Mouse (Mus musculus): Measurements from ENCODE around the gene Grap2. TPM values are rescaled to one million over a fixed set of nuclear protein-coding genes. Genes with fewer than 3 reads are reported as not detected.
"Not testable (repeated sequence)": the region's sequence is repeated elsewhere in the genome, so short reads cannot be mapped to it uniquely, and the experiment has no call there.

Gene Grap2
- total RNA-seq, 2 experiments from 2014 or later = 1.7 to 5.4 TPM

DNA sequence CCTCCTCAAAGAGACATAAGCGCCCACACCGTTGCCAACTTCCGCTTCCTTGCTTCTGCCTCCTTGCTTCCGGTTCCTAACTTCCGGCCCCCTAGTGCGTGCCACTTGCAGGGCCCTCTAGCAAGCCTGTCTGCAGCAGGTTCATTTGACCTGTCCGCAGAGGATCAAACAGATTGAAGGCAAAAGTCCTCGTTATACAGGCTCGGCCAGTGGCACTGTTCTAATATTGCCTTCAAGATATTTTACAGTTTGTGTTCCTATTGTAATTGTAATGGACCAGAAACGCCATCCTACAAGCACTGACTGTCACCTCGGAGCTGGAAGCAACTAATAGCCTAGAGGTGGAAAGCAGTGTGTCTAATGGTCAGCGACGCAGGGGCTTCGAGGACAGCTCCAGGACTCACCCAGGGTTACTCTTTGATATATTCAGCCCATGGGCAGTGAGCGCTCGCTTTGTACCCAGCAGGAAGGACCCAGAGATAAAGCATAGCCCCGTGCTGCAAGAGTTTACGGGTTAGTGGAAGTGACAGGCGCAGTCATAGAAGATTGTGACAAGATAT lies 7.2 kb upstream of the Grap2 start, which contains the start of gene Enthd1:
Gene Enthd1, minus strand, starts transcription at position 51 of the 560 bp plus-strand sequence.
- DNase-seq = no peak
- intact Hi-C loops (cut with DNase I) = no loop called here

DNA sequence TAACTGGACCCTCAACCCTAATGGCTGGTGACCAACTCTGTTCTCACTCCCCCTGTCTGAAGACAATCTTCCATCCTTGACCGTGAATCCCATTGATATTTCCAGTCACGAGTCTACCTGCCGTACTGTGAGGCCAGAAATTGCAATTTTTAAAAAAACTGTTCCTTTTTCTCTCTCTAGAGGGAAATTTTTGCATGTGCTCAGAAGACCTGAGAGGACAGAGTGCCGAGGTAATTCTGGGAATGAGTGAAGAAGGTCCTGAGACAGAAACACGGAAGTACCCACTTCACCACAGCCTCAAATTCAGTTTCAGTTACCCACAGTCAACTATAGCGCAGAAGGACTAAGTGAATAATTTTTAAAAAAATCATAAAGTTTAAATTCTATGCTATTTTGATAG lies 5.7 kb upstream of the Grap2 start:
- DNase-seq = no peak
- intact Hi-C loops (cut with DNase I) = no loop called here

DNA sequence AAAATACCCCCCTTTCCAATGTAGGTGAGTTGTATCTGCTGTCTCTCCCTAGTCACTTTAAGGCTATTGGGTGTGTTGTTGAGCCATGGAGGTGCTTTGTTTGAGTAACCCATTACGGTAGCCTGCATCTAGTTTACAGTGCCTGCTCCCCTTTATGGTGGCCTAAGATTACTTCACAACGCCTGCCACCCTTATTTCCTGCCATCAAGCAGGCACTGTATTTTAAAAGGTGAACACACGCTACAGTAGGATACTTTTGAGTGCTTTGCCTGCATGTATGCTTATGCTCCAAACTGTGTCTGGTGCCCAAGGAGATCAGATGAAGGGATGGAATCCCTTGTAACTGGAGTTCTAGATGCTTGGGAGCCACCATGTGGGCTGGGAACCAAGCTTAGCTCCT lies 5.3 kb upstream of the Grap2 start:
- DNase-seq = no peak
- intact Hi-C loops (cut with DNase I) = no loop called here

DNA sequence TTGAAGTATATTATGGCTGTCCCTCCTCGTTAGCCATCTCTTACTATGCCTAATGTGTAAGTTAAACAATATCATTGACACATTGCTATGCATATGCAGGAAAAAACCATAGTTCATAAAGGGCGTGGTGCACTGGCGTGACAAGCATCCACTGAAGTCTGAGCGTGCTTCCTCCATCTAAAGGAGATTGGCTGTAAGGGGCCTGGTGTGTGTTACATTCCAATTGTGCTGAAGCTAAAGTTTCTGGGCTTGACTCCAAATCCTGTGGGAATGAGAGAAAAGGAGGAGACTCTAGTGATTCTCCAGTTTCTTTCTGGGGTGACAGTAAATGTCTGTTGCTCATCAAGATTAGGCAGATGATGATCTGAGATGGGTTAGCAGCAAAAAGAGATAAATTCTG lies 4.7 kb upstream of the Grap2 start:
- no peak for DNase-seq
- intact Hi-C loops (cut with DNase I) = no loop called here

DNA sequence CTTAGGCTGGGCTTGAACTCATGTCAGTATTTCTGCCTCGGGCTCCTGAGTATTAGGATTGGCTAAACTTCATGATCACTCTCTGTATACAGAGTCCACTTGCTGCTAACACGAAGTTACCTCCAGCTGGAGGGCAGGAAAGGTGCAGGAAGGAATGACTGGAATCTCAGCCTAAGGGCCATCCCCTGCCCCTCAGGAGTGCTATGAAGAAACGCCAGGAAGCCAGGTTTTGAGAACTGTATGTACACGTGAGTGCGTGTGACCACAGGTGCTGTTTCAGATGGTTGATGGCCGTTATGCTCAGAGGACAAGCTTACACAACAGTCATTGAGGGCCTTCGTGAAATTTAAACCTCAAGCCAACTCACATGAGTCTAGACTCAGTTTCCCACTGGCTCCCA lies 3.2 kb upstream of the Grap2 start:
- no peak for DNase-seq
- intact Hi-C loops (cut with DNase I) = no loop called here

DNA sequence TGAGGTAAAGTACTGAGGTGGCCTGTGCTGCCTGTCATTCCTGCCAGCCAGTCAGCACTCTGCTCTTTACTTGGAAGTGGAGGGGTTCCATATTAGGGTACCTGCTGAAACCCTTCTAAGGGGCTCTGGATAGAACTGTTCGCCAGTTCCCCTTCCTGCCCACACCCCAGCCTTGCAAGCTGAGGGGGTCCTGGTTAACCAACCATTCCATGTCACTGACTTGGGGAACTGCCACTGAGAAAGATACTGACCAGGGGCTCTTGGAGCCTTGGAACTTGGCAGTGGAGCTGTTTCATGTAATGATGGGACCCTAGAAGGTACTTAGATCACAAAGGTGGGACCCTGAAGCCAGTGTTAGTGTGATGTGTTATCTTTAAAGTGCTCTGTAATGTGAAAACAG lies 2.2 kb upstream of the Grap2 start:
- no peak for DNase-seq
- intact Hi-C loops (cut with DNase I) = no loop called here

DNA sequence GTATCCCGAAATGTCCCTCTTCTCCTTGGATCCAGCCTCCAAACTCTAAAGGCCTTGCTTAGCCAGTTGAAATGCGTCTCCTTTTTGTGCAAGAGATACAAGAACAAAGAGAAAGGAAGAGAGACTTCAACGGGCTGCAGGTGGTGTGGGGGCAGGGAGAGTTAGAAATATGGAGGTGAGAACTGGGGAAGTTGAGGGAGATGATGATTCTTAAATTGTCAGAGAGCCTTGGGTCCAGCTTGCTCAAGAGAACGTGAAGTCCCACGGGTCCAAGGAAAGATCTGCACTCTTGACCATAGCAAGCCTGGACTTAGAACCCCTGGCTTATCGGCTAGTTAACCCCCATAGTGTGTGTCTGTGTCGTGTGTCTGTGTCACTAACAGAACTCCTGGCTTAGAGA lies 783 bp upstream of the Grap2 start:
- intact Hi-C loops (cut with DNase I) = no loop called here
- DNase-seq = no peak

DNA sequence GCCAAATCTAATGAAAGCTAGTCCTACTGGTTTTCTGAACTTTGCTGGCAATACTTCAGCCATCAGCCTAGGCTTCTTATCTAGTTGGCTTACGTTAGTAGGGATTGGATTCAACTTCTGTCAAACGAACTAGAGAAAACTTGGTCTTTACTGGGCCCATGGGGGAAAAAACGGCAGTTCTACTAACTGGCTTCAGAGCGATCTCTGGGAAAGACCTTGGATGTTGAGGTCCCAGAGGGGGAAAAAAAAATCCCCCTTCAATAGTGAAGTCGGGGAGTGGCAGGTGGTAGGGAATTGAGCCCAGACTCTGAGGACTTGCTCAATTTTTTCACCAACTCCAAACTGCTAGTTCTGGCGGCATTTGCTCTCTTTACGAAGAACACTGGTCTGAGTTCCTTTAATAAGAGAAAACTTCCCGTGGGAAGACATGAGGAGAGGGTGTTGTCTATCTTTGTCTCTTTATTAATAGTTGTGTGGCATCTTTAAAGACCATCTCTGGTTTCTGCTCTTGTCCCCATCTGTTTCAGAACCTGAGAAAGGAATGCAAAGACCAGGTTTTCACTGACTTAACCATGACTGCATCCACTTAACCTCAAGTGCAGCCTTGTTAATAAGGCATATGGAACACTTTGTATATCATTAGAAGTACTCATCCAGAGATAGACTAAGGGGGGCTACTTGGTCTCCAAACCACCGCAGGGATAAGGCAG lies 572 bp downstream of the Grap2 start:
- intact Hi-C loops (cut with DNase I) = no loop called here
- DNase-seq = no peak

DNA sequence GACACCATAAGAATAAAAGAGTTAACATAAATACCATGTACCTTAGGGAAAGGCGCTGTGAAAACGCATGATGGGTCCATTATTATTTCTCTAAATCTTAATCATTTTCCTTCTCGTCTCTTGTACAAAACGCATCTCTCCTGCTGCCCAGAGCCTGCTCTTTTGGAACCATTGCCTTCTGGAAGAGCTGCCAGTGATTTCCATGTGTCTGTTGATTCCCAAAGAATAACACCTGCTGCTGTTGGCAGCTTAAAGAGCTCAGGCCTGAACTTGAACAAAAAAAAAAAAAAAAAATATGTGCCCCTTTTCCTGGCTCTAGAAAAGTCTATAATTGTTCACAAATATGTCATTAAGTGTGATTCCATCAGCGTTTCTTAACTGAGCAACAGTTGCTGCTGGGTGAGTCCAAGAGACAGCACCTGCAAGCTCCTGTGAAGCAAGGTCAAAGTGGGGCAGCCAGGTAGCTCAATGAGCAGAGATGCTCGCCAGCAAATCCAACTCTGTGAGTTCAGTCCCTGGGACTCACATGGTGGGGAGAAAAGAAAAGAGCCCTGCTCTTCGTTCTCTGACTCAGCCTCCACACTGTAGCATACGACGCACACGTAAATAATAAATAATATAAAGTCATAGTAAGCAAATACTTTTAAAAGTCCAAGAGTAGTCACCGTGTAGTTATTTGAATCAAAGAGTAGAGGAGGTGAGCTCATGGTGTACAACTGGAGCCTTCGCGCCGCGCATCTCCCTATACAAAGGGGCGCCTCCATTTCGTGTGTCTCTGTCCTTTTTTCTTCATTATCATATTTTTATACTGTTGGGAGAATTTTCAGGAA lies 2.0 kb downstream of the Grap2 start:
- no peak for DNase-seq
- intact Hi-C loops (cut with DNase I) = no loop called here

DNA sequence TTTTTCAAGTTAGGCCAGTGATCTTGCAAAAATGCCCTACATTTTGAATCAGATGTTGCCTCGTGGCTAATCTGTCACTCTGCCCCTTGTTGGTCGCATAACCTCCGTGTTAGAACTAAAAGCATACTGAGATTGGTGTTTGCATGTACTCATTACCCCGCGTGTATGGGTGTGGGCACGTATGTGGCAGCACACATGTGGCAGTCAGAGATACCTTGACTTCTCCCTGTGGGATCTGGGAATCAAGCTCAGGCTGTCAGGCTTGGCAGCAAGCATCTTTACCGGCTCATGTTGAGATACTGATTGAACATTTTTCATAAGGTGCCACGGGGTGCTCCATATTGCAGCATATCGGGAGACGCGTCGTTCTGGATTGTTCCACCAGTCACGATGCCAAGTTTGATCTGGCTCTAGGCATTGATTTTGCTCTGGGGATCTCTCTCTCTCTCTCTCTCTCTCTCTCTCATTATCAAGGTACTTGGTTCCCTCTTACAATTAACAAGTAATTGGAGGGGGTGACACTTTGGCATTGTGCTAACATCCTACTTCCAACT lies 3.5 kb downstream of the Grap2 start:
- no peak for DNase-seq
- intact Hi-C loops (cut with DNase I) = no loop called here

DNA sequence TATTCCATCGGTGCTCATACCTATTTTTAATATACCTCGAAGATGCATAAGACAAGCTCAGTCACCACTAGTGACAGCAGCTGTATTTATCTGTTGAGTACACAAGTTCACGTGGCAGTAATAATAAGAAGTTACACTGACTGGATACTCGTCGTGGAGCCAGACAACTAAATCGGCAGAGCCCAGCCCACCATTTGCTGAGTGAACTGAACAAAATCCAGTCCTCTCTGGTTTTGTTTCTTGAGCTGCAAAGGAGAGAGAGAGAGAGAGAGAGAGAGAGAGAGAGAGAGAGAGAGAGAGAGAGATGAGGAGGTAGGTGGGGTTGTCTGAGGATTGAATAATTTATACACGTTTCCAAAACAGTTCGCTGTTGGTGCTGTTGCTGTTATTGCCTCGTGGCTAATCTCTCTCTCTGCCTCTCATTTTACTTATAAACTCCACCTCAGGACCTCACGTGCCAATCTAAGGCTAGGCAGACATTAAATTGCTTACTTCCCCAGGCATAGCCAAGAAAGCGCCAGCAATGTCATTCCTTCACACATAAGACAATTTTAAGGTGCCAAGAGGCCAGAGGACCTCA lies 4.1 kb downstream of the Grap2 start:
- intact Hi-C loops (cut with DNase I) = no loop called here
- DNase-seq = no peak

DNA sequence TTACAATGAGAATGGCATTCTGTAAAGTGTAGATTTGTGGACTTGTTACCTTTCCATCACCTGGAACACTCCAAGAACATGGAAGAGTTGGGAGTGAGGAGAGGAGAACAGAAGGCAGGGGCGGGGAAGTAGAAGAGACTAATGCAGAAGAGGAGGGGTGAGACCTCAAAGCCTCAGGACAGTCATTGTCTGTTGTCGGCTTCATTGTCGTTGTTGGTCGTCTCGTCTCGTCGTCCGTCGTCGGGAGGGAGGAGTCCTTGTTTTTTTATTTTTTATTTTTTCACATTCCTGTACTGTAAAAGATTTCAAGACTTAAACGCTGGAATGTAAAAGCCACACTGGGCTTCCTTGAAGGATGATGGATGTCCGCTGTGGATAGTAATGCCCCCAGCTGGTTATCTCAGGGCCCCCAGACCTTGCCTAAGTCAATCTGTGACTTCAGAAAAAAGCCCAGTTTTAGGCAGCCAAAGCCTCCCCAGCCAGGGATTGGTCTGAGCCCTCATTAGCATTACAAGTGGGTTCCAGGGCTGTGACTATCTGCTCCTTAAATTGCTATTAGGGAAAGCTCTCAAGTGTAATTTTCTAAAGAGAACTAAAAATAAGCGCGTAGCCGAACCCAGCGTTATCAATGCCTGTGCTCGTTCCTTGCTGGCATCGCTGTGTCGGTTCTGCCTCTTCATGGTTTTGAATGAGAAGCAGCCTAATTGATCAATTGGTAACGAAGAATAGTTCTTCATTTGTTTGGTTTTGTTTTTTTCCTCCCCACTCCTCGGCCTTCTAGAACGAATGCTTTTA lies 5.0 kb downstream of the Grap2 start:
- no peak for DNase-seq
- intact Hi-C loops (cut with DNase I) = no loop called here

DNA sequence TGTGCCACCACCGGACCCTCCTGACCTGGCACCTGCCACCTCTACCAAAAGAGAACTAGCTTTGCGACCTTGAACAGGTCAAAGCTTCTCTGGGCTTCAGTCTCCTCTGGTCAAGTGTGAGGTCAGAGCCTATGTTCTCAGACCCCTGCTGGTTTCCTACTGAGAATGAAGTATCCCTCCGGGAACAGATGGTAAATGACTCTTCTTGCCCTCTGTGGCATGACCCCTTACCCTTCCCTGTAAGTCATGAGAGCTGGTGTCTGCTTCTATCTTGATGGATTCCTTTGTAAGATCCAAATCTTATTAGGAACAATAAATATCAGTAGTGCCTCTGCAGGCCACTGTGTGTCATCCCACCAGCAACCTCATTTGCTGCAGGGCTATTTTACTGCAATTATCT lies 6.7 kb downstream of the Grap2 start:
- intact Hi-C loops (cut with DNase I) = no loop called here

DNA sequence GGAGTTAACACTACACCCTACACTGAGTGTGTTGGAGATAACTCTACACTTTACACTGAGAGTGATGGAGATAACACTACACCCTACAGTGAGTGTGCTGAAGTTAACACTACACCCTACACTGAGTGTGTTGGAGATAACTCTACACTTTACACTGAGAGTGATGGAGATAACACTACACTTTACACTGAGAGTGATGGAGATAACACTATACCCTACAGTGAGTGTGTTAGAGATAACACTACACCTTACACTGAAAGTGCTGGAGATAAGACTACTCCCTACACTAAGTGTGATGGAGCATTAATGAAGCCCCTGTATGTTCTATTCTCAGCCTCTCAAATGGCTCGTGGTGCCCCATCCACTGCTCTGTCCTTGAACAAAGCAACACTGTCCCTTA lies 8.2 kb downstream of the Grap2 start:
- DNase-seq; intact Hi-C loops (cut with DNase I): not testable (repeated sequence)

More for the DNA sequence above, 6.7 kb downstream of the Grap2 start:
- no peak for DNase-seq

DNA sequence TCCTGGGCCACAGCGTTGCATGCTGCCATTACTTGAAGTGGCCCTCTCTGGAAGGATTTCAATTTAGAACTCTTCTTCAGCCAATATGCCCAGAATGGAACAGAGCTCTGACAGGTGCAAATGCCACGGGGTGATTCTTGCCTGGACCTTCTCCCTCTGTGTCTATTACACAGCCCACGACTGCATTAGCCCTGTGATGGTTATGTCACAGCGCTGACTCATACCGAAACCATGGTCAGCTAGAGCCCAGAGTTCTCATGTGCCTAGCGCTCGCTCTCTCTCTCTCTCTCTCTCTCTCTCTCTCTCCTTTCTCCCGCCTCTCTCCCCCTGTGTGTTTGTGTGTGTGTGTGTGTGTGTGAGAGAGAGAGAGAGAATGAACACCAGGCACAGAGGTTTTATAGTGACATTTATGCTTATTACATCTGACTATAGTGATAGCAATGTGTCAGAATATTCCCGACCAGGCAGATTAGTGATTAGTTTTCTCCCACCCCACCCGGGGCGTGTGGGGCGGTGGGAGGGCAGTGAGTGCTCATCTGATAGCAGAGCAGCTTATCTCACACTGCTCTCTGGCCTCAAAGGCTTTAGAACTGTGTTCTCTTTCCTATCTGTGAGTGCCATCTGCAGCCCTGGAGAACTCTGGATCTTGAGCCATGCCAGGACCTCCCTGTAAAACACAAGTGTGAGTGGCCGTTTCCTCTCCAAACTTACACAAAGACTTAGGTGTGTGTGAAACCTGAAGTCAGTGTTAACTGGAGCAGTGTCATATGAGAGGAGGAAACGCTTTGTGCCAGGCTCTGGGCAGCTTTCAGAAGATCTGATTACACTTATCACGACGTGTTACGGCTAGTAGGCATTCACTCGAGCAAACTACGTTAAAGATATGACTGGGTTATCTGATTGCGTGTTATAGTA lies 10.4 kb downstream of the Grap2 start:
- DNase-seq = peak in 1 of 2 experiments; percentile 14
- intact Hi-C loops (cut with DNase I) = no loop called here

DNA sequence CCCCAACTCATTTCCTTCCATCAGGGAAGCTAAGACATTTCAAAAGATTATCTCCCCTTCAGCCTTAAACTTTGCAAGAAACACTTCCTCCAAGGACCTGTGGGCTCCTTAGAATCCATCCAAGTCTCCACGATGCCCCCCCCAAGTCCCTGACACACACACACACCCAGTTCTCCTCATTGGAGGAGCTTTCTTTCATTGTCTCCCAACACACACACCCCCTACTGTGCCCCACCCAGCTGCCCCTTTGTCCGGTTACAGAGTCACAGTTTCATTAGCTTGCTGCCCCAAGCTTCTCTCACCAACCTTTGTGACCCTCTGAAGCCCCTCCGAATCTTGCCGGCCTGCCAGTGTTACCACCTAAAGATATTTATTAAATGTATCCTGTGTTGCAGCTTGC lies 13.9 kb downstream of the Grap2 start:
- intact Hi-C loops (cut with DNase I) = no loop called here
- no peak for DNase-seq

DNA sequence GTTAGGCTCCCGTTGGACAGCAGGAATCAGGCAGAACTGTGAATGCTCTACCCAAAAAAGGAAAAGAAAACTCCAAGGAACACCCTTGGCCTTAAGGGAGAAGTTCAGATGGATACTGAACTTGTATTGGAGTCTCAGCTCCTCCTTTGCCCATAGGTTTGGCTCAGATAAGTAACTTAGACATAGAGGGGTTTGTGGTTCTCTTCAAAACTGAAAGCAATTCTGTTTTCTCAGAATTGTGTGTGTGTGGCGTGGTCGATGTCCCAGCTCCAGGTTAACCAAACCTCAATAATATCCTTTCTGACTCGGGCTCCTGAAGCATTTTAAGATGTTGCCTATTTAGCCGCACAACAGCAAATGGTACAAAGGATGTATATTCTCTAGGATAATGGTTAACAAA lies 18.2 kb downstream of the Grap2 start:
- intact Hi-C loops (cut with DNase I) = no loop called here
- DNase-seq = no peak

DNA sequence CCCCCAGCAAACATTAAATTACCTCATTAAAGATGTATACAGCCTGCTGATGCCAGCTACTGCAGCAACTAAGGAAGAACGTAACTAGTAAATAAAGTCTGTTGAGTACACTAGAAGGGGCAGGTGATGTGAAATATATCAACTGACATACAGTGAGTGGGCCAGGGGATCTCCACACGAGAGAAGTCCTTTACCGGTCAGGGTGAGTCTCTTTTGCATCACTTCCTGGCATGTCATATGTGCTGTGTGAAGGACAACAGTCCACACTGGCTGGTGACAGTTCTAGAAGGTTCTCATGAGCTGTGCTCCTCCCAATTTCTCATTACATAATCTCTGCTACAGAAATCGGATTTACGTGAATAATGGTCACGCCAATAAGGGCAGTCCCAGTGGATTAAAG lies 20.3 kb downstream of the Grap2 start:
- intact Hi-C loops (cut with DNase I) = no loop called here
- DNase-seq = no peak

DNA sequence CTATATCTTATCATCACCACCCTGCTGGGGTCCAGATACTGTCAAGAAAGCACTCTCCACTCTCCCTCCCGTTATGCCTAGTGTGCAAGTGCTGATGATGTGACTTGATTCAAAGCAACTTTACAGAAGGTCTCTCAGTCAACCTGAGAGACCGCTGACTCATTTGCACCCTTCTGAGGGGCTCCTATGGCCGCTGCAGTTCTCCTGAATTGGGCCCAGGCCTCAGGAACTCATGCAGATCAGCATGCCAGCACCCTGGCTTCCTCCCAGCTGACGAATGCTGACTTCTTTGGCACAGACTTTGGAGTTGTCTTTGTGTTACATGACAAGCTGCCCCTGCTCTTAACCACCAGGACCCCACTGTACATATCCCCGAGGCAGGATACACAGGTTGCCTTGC lies 21.5 kb downstream of the Grap2 start:
- intact Hi-C loops (cut with DNase I) = no loop called here

More for the DNA sequence above, 21.5 kb downstream of the Grap2 start:
- DNase-seq = no peak

Measured in heart, postnatal 14 days (tissue).